Mouse (Mus musculus) MEL (cell line): ENCODE measurements around the gene Kncn. TPM values are rescaled to one million over a fixed set of nuclear protein-coding genes. Genes with fewer than 3 reads are reported as not detected.
A peak's percentile ranks its signal among the peaks of the same experiment; 100 is the strongest.

Source experiments
- DNase-seq: peaks from one replicate; pipeline ENCODE4 v3.0.0; 2011; ENCODE audit warnings: low read depth, low spot score
- H3K27ac ChIP-seq: 2 replicates; pipeline ENCODE4 v1.5.1; 2012; ENCODE audit warnings: low read depth, mild to moderate bottlenecking, control low read depth, low read length, moderate library complexity; ENCODE audit not compliant: control insufficient read depth
- H3K27me3 ChIP-seq, 2 experiments: fragments of 150-350 bp in 1 of 2; sonication (generic) in 1 of 2; 2 replicates each; pipeline ENCODE4 v1.6.1; 2012; ENCODE audit warnings: low read length in 2 of 2, mild to moderate bottlenecking in 2 of 2, improper control_type of control experiment in 1 of 2, moderate library complexity in 1 of 2; ENCODE audit not compliant: insufficient read depth in 2 of 2, control insufficient read depth in 1 of 2
- H3K36me3 ChIP-seq, 2 experiments: 2 replicates each; pipeline ENCODE4 v1.6.1; 2012 to 2014; ENCODE audit warnings: low read length in 2 of 2, improper control_type of control experiment in 1 of 2, inconsistent platforms in 1 of 2, mild to moderate bottlenecking in 1 of 2; ENCODE audit not compliant: insufficient read depth in 2 of 2, control insufficient read depth in 1 of 2
- H3K4me1 ChIP-seq, 2 experiments: fragments of 150-350 bp in 1 of 2; sonication (generic) in 1 of 2; 2 replicates each; pipeline ENCODE4 v1.6.1; 2012; ENCODE audit warnings: low read length in 2 of 2, improper control_type of control experiment in 1 of 2, mild to moderate bottlenecking in 1 of 2; ENCODE audit not compliant: insufficient read depth in 2 of 2, control insufficient read depth in 1 of 2
- H3K4me3 ChIP-seq, 2 experiments: fragments of 150-350 bp in 1 of 2; sonication (generic) in 1 of 2; 2 replicates each; pipeline ENCODE4 v1.5.1; 2012; ENCODE audit warnings: low read depth in 2 of 2, low read length in 2 of 2, mild to moderate bottlenecking in 2 of 2, moderate library complexity in 2 of 2, control low read depth in 1 of 2, improper control_type of control experiment in 1 of 2; ENCODE audit not compliant: control insufficient read depth in 1 of 2, insufficient read depth in 1 of 2
- H3K79me2 ChIP-seq: 2 replicates; pipeline ENCODE4 v1.6.1; 2012; ENCODE audit warnings: mild to moderate bottlenecking, low read length, moderate library complexity; ENCODE audit not compliant: control insufficient read depth, poor library complexity, insufficient read depth
- H3K9ac ChIP-seq: 2 replicates; pipeline ENCODE4 v1.6.1; 2012; ENCODE audit warnings: low read depth, mild to moderate bottlenecking, control low read depth, low read length, moderate library complexity; ENCODE audit not compliant: control insufficient read depth, poor library complexity, severe bottlenecking
- H3K9me3 ChIP-seq: fragments of 150-350 bp; sonication (generic); replicated peaks from 2 replicates; pipeline ENCODE4 v1.6.1; 2012; ENCODE audit warnings: mild to moderate bottlenecking, low read length, improper control_type of control experiment, moderate library complexity; ENCODE audit not compliant: insufficient read depth
- EP300 ChIP-seq, 2 experiments: IDR thresholded peaks; 2 replicates each; pipeline ENCODE4 v1.6.1; 2011; ENCODE audit warnings: improper control_type of control experiment in 2 of 2, low read length in 2 of 2, low read depth in 1 of 2, mild to moderate bottlenecking in 1 of 2
- MAX ChIP-seq: IDR thresholded peaks from 2 replicates; pipeline ENCODE4 v1.6.1; 2011; ENCODE audit warnings: low read length, improper control_type of control experiment
- polyA plus RNA-seq, 2 experiments: library from polyadenylated mRNA; stranded (reverse) in 1 of 2; unstranded in 1 of 2; fragments of >175 nt in 1 of 2; fragments of >200 nt in 1 of 2; gene quantifications; 2 replicates each; pipeline versions ENCODE4 v1.2.1 to v1.2.4; 2012; ENCODE audit warnings: low replicate concordance in 2 of 2, low read depth in 1 of 2; ENCODE audit not compliant: insufficient read length in 2 of 2, insufficient read depth in 1 of 2, missing spikeins in 1 of 2
- total RNA-seq: library from RNA; depleted of rRNA; stranded (reverse); fragments of 300-350 nt; gene quantifications from 2 replicates; pipeline ENCODE4 v1.2.3, GENCODE M21; 2012; rRNA removed

The Kncn gene
- total and polyA plus RNA-seq, 3 experiments: not detected

DNA sequence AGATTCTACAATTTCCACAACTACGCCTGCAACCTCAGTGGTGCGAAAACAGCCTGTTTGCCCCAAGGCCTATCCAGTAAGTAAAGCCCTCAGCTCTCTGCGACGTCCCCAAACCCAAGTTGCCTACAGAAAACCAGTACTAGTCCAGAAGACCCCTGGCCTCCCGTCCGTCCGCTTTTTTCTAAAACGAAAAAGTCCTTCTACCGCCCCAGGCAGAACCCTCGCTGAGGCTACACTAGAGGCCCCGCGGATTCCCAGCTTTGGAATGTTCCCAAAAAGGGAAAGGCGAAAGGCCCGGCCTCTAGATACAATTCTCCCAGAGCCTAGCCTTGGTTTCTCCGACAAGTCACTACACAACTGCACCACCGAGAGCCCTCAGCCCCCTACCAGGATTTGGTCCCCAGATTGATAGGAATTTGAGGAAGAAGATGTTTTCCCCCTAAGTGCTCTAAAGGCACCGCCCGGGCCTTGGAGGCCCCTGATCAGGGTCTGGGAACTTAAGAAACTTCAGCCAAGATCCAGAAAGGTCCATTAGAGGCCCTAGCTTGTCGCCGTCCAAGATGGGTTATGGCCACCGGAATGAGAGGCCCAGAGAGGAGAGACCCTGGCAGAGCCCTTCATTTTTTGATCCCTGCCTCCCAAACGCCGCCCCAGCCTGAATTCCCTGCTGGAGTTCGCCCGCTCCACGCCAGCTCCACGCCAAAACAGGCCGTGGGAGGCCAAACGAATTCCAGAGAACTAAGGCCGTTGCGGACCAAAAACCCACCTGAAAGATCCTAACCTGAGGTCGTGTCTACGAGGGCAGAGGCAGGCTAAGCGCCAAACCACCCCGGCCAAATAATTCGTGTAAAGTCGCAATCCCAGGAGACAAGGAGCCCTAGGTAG is 54.3 kb downstream of the Kncn start:
- DNase-seq: no peak

More for the DNA sequence above, 54.3 kb downstream of the Kncn start:
- no peak overlapping the region; the same call in 1 of the 2 replicates for H3K9ac ChIP-seq
- TF ChIP-seq MAX (no peak), EP300 (IDR thresholded peaks at IDR 0.05; ENCODE audit: low read depth in 1 of 2, low read length in 2 of 2) (no peak)
- no peaks in the 10 kb centered on the region for H3K36me3 ChIP-seq
- no peaks in the 10 kb centered on the region for H3K9me3 ChIP-seq
- H3K27me3 ChIP-seq: peaks cover 0 to 4% of the 10 kb centered on the region in 2 experiments; a peak in 2 of 4 replicates
- H3K4me1 ChIP-seq: no peaks in the 10 kb centered on the region
- no peak overlapping the region for H3K27ac ChIP-seq
- H3K79me2 ChIP-seq: no peaks in the 10 kb centered on the region
- H3K4me3 ChIP-seq: peak overlapping the region in 1 of 2 experiments; percentile 77; a peak in 1 of 4 replicates

Other genes with a start within 250 kb of the Kncn start
- gene Cyp4b1, start 236.7 kb upstream of the Kncn start, total RNA-seq: 0.92 and 1.1 TPM in 2 replicates
- gene Cyp4b1, start 236.7 kb upstream of the Kncn start, polyA plus RNA-seq: 1 to 10 TPM in 1 of 2 experiments, not detected in 1; 2.1 TPM
- 10.4 and 11.7 TPM in 2 replicates for gene Efcab14, start 146.7 kb upstream of the Kncn start, total RNA-seq
- 10 to 100 TPM in 1 of 2 experiments, not detected in 1; 17.1 TPM for gene Efcab14, start 146.7 kb upstream of the Kncn start, polyA plus RNA-seq
- gene Tex38, start 103.4 kb upstream of the Kncn start, total RNA-seq: not detected in 2 replicates
- under 1 TPM in 1 of 2 experiments, not detected in 1; 0.15 TPM for gene Tex38, start 103.4 kb upstream of the Kncn start, polyA plus RNA-seq
- 18.9 and 24.5 TPM in 2 replicates for gene Atpaf1, start 99.6 kb upstream of the Kncn start, total RNA-seq
- gene Atpaf1, start 99.6 kb upstream of the Kncn start, polyA plus RNA-seq: 10 to 100 TPM in 1 of 2 experiments, not detected in 1; 23.4 TPM
- 11.2 and 17.7 TPM in 2 replicates for gene Mob3c, start 56.3 kb upstream of the Kncn start, total RNA-seq
- gene Mob3c, start 56.3 kb upstream of the Kncn start, polyA plus RNA-seq: 1 to 10 TPM in 1 of 2 experiments, not detected in 1; 9.5 TPM
- 24.0 and 25.8 TPM in 2 replicates for gene Mknk1, start 45.2 kb upstream of the Kncn start, total RNA-seq
- 10 to 100 TPM in 1 of 2 experiments, not detected in 1; 38.5 TPM for gene Mknk1, start 45.2 kb upstream of the Kncn start, polyA plus RNA-seq
- gene 6430628N08Rik, start 6.3 kb downstream of the Kncn start, total RNA-seq: not detected in 2 replicates
- not detected for gene 6430628N08Rik, start 6.3 kb downstream of the Kncn start, polyA plus RNA-seq
- 0.16 and 0.19 TPM in 2 replicates for gene Dmbx1, start 55.5 kb downstream of the Kncn start, total RNA-seq
- 1 to 10 TPM in 1 of 2 experiments, not detected in 1; 2.3 TPM for gene Dmbx1, start 55.5 kb downstream of the Kncn start, polyA plus RNA-seq
- gene Faah, start 133.5 kb downstream of the Kncn start, total RNA-seq: 7.5 and 10.8 TPM in 2 replicates
- 10 to 100 TPM in 1 of 2 experiments, not detected in 1; 22.2 TPM for gene Faah, start 133.5 kb downstream of the Kncn start, polyA plus RNA-seq
- 13.6 and 14.9 TPM in 2 replicates for gene Nsun4, start 169.5 kb downstream of the Kncn start, total RNA-seq
- gene Nsun4, start 169.5 kb downstream of the Kncn start, polyA plus RNA-seq: 10 to 100 TPM in 1 of 2 experiments, not detected in 1; 11.8 TPM
- 444 and 529 TPM in 2 replicates for gene Uqcrh, start 190.7 kb downstream of the Kncn start, total RNA-seq
- gene Uqcrh, start 190.7 kb downstream of the Kncn start, polyA plus RNA-seq: 100 to 1,000 TPM; 392 to 414 TPM
- gene Lrrc41, start 190.9 kb downstream of the Kncn start, total RNA-seq: 52.8 and 64.4 TPM in 2 replicates
- gene Lrrc41, start 190.9 kb downstream of the Kncn start, polyA plus RNA-seq: 10 to 100 TPM in 1 of 2 experiments, not detected in 1; 73.3 TPM
- 25.0 and 29.4 TPM in 2 replicates for gene Rad54l, start 239.3 kb downstream of the Kncn start, total RNA-seq
- gene Rad54l, start 239.3 kb downstream of the Kncn start, polyA plus RNA-seq: 10 to 100 TPM in 1 of 2 experiments, not detected in 1; 44.0 TPM
- 29.1 and 35.3 TPM in 2 replicates for gene Pomgnt1, start 239.4 kb downstream of the Kncn start, total RNA-seq
- 10 to 100 TPM in 1 of 2 experiments, not detected in 1; 33.6 TPM for gene Pomgnt1, start 239.4 kb downstream of the Kncn start, polyA plus RNA-seq